10 mouse cellular contexts compared by ENCODE assay signal in genomic region chr5:142703569-142703968, GRCm38 (mm10). TPM values are rescaled to one million over a fixed set of nuclear protein-coding genes. Genes with fewer than 3 reads are reported as not detected.
DNase-seq lines count a peak whose midpoint lies in the region; ATAC-seq and TF ChIP-seq lines count a peak whose summit lies in the region.
"Had no signal": no experiment of that assay in that cellular context is flagged by ENCODE, and none has a peak within 500 bp of the region (broad histone marks: within the 10 kb centered on the region; RNA-seq: fewer than 3 reads in every experiment).

No protein-coding gene starts in this region.

- peak overlapping the region; percentile 28; the same call in 1 of the 2 replicates for H3K9ac ChIP-seq in midbrain, embryonic 15.5 days
- H3K9ac ChIP-seq: lung, embryonic 14.5 days had no signal

- peaks cover 28% of the 10 kb centered on the region for H3K4me1 ChIP-seq in midbrain, embryonic 15.5 days

- peak; percentile 65 for DNase-seq in brain, embryonic 14.5 days (ENCODE audit: low read depth)
- peak; percentile 89 for DNase-seq in cerebellum, adult 18-20 months
- peak; percentile 51 to 56 for DNase-seq in frontal cortex, postnatal 36 days (ENCODE audit: low spot score in 2 of 2)
- no peak for DNase-seq in urinary bladder, adult 2 months (ENCODE audit: low spot score)
- no peak for DNase-seq in gastrocnemius, postnatal 4 days (ENCODE audit: low spot score in 2 of 2)
- DNase-seq in heart, adult 11 months = no peak
- DNase-seq: lung, embryonic 14.5 days had no signal

- H3K27me3 ChIP-seq in midbrain, embryonic 15.5 days (replicated peaks) = 0 out of 2 replicates have a peak, but pooled peaks cover 4% of the 10 kb centered on the region

- WGBS in midbrain, embryonic 15.5 days = 67% methylated on average over 10 of the region's 10 CpGs

- no peak for ATAC-seq in midbrain, embryonic 15.5 days (replicated peaks)

- H3K27ac ChIP-seq in midbrain, embryonic 15.5 days = peak overlapping the region; percentile 17; the same call in 1 of the 2 replicates

- peak overlapping the region; percentile 64 for H3K4me2 ChIP-seq in midbrain, embryonic 15.5 days

- H3K9me3 ChIP-seq in midbrain, embryonic 15.5 days = no peaks in the 10 kb centered on the region

- H3K36me3 ChIP-seq in midbrain, embryonic 15.5 days (replicated peaks) = 0 out of 2 replicates have a peak, but pooled peaks cover 5% of the 10 kb centered on the region

- no peak for TF ChIP-seq POLR2A in brain, embryonic 14.5 days (IDR thresholded peaks at IDR 0.05; ENCODE audit: borderline replicate concordance, extremely low read depth, insufficient read depth, insufficient read length, poor library complexity, severe bottlenecking)

- peak overlapping the region; percentile 56 for H3K4me3 ChIP-seq in midbrain, embryonic 15.5 days
- H3K4me3 ChIP-seq: myocyte had no signal

- no peak for TF ChIP-seq CTCF in brain, embryonic 14.5 days (IDR thresholded peaks at IDR 0.05; ENCODE audit: borderline replicate concordance, extremely low read depth, insufficient read depth, insufficient read length)

RNA-seq across cellular contexts. Expression of gene Slc29a4, which starts 11.3 kb away (rescaled TPM):
- polyA plus RNA-seq in brain, embryonic 14.5 days (2012; rRNA removed) = 109 and 122 TPM in 2 replicates
- polyA plus RNA-seq in midbrain, embryonic 15.5 days (2015; fragmentation: Nextera tagmentation; extraction: Ambion mirVana) = 97.2 and 100 TPM in 2 replicates
- 0.26 and 0.68 TPM in 2 replicates for polyA plus RNA-seq in urinary bladder, adult 2 months (2012; rRNA removed)
- under 1 TPM; 0.81 to 0.88 TPM for total RNA-seq in gastrocnemius, postnatal 4 days (2021)
- total RNA-seq: granulocyte monocyte progenitor cell, adult 5-6 weeks had no signal
- polyA plus RNA-seq: myocyte had no signal

Comparison
In these comparisons a context has a peak if more than half of its experiments do, and no peak if none do; other contexts are left out.
1. DNase-seq: peak in brain, embryonic 14.5 days (single experiment), cerebellum, adult 18-20 months (2 of 2) and frontal cortex, postnatal 36 days (2 of 2); none in urinary bladder, adult 2 months (single experiment), gastrocnemius, postnatal 4 days (0 of 2) and heart, adult 11 months (single experiment).
2. RNA of gene Slc29a4, which starts 11.3 kb away (polyA plus RNA-seq): 109 to 122 TPM in brain, embryonic 14.5 days and 97.2 to 100 TPM in midbrain, embryonic 15.5 days; 0.26 to 0.68 TPM in urinary bladder, adult 2 months; every median in the first group is over 10 times any median in the second.